Mouse (Mus musculus): ENCODE data around the gene Fhad1.

The Fhad1 gene

DNA sequence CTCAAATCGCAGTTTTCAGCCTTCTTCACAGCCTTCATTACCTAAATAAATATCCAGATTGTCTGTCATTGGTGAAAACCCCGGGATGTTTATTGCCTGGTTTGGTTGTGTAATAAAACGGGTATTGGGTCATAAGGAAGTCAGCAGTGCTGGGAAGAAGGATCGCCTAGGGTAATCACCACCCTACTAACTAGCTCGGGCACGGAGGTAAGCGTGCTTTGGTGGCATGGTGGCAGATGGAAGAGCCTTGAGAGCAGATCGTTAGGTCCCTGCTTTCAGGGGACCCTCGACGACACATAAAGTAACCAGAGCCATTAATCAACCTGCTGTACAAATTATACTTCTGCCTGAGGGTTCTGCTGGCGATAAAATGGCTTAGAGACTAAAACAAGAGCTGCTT, 36.3 kb downstream of the Fhad1 start:
- in situ Hi-C loops (cut with MboI, MseI) = loop anchor here (10.0 kb wide), 1 partner anchor 166 kb away; no protein-coding TSS in a partner anchor

DNA sequence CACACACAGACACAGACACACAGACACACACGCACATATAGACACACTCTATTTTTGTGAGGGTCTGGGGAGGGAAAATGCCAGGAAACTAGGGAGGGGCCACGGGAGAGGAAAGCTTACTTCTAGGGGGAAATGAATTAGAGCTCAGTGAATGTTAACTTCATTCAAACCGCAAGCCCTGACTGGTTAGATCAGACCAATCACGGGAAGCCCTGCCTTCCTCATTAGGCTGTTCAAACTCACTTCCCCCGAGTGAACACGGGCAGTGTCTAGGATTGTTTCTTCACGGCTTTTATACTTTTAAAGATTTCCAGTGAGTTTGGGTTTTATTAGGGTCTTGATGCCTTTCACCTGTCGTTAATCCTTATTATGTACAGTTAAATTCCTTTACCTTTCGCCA, 37.5 kb downstream of the Fhad1 start:
- in situ Hi-C loops (cut with MboI, MseI) = loop anchor here (10.0 kb wide), 1 partner anchor 167 kb away; no protein-coding TSS in a partner anchor

DNA sequence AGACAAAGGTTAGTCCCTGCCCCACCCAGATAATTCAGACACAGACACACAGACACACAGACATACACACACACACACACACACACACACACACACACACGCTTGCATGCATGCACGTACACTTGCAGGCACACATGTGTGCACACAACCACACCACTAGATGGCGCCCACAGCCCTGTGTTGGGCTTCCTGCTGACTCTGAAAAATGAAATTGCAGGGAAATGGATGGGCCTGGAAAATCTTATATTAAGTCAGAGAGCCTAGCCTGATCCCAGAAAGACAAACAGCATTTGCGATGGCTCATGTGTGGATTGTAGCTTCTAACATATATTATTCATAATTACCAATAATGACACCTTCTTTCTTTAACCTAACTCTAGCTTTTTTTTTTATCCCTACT, 38.7 kb downstream of the Fhad1 start:
- in situ Hi-C loops (cut with MboI, MseI) = loop anchor here (10.0 kb wide), 1 partner anchor 169 kb away; no protein-coding TSS in a partner anchor

DNA sequence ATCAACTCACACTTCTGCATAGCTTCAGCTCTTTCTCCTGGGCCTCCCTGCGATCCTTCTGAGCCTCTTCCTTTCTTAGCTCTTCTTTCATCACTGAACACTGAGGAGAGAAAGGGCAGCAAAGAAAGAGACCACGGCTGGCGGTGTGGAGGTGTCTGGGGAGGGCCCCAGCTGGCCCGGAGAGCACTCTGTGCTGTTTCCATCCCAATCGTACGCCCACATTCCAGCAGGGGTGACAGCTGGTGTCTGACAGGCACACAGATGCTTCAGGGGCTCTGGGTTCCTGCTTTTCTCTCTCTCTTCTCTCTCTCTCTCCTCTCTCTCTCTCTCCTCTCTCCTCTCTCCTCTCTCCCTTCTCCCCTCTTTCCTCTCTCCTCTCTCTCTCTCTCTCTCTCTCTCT, 50.3 kb downstream of the Fhad1 start:
- in situ Hi-C loops (cut with MboI, MseI) = no loop called here

DNA sequence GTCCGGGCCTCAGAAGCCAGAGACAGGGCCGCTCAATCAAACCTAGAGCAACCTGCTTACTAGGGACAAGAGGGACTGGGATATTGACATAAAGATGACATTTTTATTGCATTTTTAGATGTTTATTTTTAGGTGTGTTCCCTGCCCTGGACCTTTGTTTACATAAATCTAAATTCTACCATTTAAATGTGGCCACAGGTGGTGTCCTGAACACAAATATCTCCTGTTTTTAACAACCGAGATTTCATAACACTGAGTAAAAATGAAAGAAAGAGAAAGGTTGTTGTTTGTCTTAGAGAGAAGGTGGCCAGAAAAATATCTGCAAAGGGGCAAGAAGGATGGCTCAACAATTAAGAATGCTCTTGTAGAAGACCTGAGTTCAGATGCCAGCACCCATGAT, 51.0 kb downstream of the Fhad1 start:
- in situ Hi-C loops (cut with MboI, MseI) = no loop called here

DNA sequence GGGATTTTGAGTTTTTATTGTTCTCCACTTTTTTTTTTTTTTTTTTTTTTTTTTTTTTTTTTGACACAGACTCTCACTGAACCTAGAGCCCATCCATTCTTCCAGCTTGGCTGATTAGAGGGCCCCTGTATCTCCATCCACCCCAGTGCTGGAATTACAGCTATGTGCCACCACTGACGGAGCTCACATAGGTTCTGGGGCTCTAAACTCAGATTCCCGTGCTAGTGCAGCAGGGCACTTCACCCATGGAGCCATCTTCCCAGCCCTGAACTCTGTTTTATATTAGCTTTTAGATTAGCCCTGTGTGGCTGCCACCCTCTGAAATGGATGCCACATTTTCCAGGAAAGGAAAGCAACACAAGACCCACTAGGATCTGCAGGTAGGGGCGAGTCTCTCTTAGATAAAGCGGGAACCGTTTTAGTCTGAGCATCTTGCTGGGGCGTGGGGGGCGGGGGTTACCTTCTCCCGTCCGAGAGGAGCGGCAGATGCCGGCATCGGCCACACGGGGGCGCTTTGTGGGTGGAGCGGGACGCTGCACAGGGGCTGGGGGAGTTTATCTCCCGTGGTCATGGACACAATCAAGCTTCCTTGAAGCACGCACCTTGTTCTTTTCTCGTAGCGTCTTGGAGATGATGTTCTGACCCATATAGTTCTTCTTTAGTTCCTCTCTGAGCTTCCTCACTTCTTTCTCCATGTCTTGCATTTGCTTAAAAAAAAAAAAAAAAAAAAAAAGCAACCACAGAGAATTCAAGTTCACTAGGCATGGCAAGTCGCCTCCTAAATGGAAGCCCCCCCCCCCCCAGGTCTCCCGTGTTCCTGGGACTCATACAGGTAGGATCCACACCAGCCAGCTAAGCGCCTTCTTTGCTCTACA, 51.8 kb downstream of the Fhad1 start:
- in situ Hi-C loops (cut with MboI, MseI) = no loop called here

DNA sequence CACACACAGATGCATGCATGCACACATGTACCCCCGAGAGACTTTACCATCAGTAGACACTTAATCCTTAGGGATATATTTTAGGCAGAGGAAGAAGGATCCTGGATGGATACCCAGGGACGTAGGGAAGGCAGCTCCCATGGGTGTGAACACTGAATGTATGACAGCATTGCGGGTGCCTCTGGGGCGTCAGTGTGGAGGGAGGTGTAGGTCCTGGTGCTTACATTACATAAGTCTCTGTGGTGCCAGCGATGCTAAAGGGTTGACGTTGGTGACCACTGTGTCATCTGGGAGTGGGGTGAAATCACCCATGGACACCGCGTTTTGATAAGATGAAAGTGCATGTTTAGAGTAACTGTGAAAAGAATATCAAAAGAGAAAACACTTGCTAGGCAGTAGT, 54.8 kb downstream of the Fhad1 start:
- in situ Hi-C loops (cut with MboI, MseI) = no loop called here

DNA sequence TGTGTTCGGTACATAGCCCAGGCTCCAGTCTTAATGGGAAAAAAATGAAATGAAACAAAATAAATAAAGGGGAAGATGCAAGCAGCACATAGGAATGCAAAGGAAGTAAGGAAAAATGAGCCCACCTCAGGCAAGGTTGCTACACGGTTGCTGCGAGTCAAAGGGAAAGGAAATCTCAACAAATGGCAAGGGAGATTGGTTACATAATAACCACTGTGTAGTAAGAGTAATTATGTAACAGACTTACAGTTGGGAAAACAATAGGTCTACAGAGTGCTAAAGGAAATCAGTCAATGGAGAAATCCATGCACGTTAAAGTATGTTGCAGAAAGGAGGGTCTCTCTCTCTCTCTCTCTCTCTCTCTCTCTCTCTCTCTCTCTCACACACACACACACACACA, 55.3 kb downstream of the Fhad1 start:
- in situ Hi-C loops (cut with MboI, MseI) = no loop called here

DNA sequence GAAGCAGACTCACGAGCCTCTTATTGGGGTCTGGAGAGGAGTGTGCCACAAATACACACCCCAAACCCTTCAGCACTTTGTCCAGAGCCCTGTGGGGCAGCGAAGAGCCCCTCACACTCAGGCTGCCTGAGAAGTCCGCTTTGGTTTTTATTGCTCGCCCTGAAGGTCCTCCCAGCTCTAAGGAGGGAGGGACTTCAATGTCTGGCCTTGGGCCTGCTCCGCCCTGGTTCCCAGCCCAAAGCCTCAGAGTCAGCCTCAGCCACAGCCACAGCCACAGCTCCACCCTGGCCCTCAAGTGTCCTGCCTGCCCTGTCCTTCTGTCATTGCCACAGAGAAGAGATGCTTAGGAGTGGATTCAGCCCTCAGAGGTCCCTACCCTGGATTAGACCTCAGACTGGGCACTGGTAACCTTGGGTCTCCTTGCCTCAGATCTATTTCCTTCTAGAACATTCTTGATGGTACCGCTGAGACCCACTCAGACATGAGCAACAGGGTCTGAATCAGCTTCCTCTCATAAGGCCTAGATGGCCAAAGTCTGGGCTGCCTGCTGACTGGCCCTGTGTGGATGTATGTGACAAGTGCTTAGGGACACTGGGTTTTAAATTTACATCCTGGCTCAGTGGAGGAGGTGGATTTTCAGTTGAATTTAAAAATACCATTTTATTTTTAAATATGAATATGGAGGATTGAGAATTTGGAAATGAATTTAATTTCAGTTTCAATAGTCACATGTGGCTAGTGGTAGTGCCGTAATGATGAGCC, 56.1 kb downstream of the Fhad1 start:
- in situ Hi-C loops (cut with MboI, MseI) = no loop called here

DNA sequence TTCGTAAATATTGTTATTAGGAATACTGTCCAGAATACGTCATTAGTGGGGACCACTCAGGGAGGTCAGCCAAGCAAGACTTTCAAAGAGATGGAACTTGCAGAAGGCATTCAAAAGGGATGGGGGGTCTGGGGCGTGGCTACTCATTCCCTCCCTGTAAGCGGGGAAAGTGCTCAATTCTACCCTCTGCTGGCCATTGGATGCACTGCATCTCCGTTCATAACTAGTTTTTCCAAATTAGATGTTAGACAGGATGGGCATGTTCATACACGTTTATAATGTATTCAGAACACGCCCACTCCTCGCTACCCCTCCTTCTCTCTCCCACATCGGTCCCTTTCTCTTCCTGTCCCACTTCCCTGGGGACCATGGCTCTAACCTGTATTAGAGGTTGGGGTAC, 56.7 kb downstream of the Fhad1 start:
- in situ Hi-C loops (cut with MboI, MseI) = no loop called here

DNA sequence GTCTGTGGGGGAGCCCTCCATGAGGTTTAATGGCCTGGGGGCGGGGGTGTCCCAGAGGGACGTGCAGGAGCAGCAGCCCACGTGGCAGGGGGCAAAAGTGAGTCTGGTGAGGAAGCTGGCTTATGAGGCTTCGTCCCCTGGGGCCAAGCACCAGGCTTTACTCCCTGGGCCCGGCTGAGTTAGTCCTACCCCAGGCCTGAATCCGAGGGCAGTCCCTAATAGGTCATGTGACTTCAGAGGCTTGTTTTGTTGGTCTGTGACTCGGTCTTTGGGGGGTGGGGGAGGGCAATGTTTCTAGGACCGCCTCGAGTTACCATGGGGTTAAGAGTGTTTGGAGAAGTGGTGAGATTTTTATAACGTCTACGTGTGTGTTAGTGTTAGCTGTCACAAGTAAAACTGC, 57.1 kb downstream of the Fhad1 start:
- in situ Hi-C loops (cut with MboI, MseI) = no loop called here

DNA sequence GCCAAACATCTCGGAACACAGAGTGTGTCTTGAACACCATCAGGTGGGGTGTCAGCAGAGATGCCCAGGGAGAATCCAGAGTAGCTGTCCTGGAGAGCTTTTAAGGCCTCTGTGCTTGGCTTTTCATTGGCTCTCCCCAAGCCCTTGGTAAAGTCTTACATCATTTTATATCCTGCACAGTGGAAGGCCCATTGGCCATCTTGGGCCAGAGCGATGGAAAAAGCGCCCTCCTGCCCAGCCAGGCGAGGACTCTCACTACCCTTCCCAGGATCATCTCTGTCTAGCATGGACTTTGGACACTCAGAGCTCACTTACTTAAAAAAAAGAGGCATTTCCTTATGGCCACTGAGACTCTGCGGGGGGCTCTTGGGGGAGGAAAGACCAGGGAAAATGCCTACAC, 58.0 kb downstream of the Fhad1 start:
- in situ Hi-C loops (cut with MboI, MseI) = no loop called here

DNA sequence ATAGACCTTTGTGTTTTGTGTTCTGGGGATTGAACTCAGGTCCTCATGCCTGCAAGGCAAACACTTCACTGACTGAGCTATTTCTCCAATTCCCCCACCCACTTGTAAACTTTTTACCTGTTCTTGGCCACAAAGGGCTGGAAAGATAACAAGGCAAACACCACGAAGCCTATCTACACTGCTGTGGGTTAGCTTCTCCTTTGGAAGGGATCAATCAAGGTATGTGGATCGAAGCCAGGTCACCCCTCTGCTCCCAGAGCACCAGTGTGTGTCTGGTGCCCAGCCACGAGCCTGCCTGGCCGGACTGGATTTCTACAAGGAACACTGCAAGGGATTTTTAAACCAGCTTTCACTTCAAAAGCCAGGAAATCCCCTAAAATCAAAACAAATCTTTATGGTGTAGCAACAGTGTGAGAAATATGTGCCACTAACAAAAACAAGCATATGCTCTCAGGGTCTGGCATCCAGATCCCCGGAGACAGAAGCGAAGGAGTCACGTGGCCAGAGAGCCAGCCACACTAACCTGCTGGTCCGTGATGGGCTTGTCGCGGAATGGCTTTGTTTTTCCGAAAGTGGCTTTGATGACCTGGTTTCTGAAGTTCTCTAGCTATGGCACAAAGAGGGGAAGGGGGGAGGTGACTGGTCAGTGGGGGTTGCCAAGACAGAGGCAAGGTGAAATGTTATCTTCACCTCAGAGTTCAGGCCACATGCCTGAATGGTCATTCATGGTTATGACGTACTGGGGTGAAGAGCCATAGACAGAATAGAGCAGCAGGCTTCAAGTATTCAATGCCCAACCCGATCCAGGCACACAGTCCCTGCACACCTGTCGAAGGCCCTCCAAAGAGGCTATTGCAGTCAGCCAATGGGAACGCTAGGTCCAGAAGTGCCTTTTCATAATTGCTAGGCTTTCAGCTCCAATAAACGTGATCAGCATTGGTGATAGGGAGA, 59.8 kb downstream of the Fhad1 start:
- in situ Hi-C loops (cut with MboI, MseI) = loop anchor here (5.0 kb wide), 1 partner anchor 83 kb away; the partner anchor contains the start of gene Efhd2

DNA sequence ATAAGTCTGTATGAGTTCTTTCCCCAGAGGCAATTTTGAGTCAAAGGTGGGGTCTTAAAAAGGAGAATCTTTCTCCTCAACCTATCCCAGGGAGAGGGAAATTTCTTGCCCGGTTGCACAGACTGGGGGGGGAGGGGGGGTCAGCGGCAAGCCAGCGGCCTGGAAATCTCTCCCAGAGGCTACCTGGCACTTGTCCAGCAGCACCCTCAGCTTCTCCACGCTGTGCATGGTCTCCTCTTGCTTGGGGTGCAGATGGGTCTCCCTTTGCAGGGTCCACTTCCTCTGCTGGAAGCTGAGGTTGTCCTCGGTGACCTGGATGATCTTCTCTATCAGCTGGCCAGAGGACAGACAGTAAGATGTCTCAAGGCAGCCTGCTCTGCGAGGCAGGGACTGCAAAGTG, 61.0 kb downstream of the Fhad1 start:
- in situ Hi-C loops (cut with MboI, MseI) = loop anchor here (5.0 kb wide), 1 partner anchor 82 kb away; the partner anchor contains the start of gene Efhd2

DNA sequence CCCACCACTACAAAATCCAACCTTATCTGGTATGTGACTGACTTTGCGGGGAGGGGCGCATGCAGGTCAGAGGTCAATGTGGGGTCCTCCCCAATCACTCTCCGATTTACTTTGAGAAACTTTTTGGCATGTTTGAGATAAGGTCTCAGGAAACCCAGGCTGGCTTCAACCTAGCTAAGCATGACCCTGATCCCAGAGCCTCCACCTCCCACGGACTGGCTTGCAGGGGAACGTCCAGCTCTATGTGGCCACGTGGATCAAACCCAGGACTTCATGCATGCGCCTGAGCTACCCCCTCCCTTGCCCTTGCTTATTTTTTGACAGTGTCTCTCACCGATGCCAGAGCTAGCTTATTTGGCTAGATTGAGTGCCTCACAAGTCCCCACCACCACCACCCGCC, 61.6 kb downstream of the Fhad1 start:
- in situ Hi-C loops (cut with MboI, MseI) = loop anchor here (5.0 kb wide), 1 partner anchor 81 kb away; the partner anchor contains the start of gene Efhd2

DNA sequence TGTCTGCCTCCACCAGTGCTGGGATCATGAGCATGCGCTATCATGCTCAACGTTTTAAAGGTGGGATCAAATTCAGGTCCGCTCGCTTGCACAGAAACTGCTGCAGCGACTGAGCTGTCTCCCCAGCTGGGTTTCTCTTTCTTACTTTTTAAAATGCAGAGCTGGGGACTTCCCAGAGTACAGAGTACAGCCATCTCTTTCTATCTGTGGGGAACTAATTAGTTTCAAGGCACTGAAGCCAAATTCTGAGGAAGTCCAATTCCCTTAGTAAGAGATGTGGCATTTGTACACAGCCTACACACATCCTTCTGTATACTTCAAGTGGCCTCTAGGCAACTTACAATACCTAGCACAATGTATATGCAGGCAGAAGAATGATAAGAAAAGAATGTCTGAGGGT, 62.1 kb downstream of the Fhad1 start:
- in situ Hi-C loops (cut with MboI, MseI) = loop anchor here (5.0 kb wide), 1 partner anchor 81 kb away; the partner anchor contains the start of gene Efhd2

DNA sequence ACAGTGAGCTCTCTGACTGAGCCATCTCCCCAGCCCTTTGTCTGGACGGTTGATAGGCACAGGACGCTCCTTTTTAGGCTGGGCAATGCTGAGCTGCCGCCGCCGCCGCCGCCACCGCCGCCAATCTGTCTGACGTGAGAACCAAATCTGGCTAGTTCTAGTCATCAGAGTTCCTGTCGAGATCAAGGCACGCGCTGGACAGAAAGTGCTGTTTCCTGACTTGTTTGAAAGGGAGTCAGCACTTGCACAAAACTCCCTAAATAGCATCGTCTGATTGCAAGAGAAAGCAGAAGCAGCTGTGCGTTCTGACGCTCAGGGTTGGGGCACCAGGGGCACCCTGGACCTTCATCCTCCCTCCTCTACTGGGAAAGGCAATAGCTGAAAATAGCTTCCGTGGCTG, 62.8 kb downstream of the Fhad1 start:
- in situ Hi-C loops (cut with MboI, MseI) = loop anchor here (5.0 kb wide), 1 partner anchor 80 kb away; the partner anchor contains the start of gene Efhd2

DNA sequence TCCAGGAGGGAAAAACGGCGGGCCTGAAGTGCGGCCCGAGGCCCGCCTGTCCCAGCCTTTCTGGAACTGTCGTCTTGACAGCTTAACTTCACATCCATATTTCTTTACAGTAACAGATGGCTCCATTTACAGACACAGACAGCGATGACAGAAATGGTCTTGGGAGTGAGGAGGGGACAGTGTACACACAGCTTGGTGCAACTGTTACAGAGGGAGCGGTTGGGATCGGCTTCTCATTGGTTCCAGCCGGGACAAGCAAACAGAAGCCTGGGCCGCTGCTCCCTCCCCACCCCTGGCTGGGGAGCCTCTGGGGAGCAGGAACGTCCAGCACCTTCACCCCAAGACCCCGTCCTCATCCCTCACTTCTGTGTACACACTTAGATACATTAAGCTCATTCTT, 65.4 kb downstream of the Fhad1 start:
- in situ Hi-C loops (cut with MboI, MseI) = loop anchor here (10.0 kb wide), 1 partner anchor 535 kb away; the partner anchor contains the start of gene Clcnkb

DNA sequence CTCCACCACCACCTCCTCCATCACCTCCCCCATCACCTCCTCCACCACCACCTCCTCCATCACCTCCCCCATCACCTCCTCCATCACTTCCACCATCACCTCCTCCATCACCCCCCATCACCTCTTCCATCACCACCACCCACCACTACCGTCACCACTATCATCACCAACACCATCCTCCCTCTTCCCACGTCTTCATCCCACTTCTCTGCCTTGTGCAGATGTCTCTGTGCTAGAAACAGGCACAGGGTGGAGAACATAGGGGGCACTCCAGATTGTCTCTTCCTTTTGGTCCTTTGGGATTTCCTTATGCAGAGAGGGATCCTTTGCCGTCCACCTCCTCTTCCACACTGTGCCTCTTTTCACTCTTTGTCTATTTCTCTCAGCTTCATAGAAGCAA, 66.1 kb downstream of the Fhad1 start:
- in situ Hi-C loops (cut with MboI, MseI) = loop anchor here (10.0 kb wide), 1 partner anchor 534 kb away; the partner anchor contains the start of gene Clcnkb

DNA sequence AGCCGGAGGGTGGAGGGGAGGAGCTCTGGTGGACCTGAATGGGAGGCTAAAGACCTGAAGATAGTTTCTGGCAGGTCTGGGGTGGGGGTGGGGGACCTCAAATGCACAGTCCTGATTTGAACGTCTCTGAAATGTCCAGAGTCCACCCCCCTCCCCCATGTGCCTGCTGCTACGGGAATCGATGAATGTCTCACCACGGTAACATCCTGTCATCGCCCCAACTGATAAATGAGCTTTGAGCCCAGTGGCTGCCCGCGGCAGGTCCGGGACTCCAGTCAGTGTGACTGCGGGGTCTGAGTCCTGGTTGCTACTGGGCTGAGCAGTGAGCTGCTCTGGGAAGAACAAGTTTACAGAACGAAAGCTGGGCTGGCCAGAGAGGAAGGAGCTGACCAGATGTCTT, 72.5 kb downstream of the Fhad1 start:
- in situ Hi-C loops (cut with MboI, MseI) = loop anchor here (10.0 kb wide), 1 partner anchor 528 kb away; the partner anchor contains the start of gene Clcnkb

DNA sequence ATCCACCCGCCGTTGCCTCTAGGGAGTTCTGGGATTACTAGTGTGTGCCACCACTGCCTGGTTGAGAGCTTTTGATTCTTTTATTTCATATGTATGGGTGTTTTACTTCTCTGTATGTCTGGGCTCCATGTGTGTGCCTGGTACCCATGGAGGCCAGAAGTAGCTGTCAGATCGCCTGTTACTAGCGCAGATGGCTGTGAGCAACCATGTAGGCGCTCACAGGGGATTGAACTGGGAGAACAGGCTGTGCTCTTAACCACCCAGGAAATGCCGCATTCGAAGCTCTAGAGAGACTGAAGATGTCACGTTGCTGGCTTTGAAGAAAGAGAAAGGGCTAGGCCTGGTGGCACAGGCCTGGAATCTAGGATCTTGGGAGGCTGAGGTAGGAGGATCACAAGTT, 73.6 kb downstream of the Fhad1 start:
- in situ Hi-C loops (cut with MboI, MseI) = loop anchor here (10.0 kb wide), 1 partner anchor 526 kb away; the partner anchor contains the start of gene Clcnkb

Measured in T-helper 2 cell (primary cell).